In the genomic region with DNA sequence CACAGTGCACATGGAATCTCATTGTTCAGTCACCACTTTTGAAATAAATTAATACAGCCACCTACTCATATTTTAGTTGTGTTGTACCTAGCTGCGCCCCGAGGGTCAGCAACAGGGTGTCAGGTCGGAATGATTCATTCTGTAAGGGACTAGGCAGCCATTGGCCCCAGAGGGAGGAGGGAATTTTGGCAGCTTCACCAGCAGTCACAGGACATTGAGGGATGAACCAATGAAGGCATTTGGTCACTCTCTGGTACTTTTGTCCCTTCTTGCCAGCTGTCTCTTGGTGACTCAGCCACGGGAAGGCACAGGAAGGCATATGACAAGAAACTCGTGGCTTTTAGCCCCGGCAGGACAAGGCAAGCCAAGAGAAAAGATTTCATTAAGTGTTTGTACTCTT, we compare ENCODE assay signal across 9 mouse cellular contexts. TPM values are rescaled to one million over a fixed set of nuclear protein-coding genes. Genes with fewer than 3 reads are reported as not detected.
DNase-seq lines count a peak whose midpoint lies in the region; ATAC-seq and TF ChIP-seq lines count a peak whose summit lies in the region.
"Had no signal": no experiment of that assay in that cellular context is flagged by ENCODE, and none has a peak within 500 bp of the region (broad histone marks: within the 10 kb centered on the region; RNA-seq: fewer than 3 reads in every experiment).

No protein-coding gene starts in this region.

- DNase-seq in heart, adult 18-20 months = peak; percentile 44 to 60
- DNase-seq in heart, postnatal 14 days = no peak
- no peak for DNase-seq in frontal cortex, adult 2 months (ENCODE audit: extremely low spot score in 1 of 2, low spot score in 1 of 2)
- no peak for DNase-seq in spleen, postnatal 36 days (ENCODE audit: low spot score in 2 of 2)
- DNase-seq in layer of hippocampus, postnatal 36 days = no peak

- TF ChIP-seq CTCF in E14TG2a.4 (conservative IDR thresholded peaks at IDR 0.05; ENCODE audit: low read length) = no peak

- peaks cover 70% of the 10 kb centered on the region for H3K36me3 ChIP-seq in E14TG2a.4 (ENCODE audit: insufficient read depth, low read length)
- peaks cover 61% of the 10 kb centered on the region for H3K36me3 ChIP-seq in embryonic facial prominence, embryonic 12.5 days
- H3K36me3 ChIP-seq in limb, embryonic 13.5 days = peaks cover 63% of the 10 kb centered on the region

- H3K9ac ChIP-seq in embryonic facial prominence, embryonic 12.5 days = no peak overlapping the region
- no peak overlapping the region for H3K9ac ChIP-seq in limb, embryonic 13.5 days

- H3K4me3 ChIP-seq in E14TG2a.4 (replicated peaks; ENCODE audit: low read length) = peak overlapping the region; percentile 82
- H3K4me3 ChIP-seq in embryonic facial prominence, embryonic 12.5 days = no peak overlapping the region
- H3K4me3 ChIP-seq in limb, embryonic 13.5 days = no peak overlapping the region

- 87% methylated on average over 6 of the region's 6 CpGs for WGBS in embryonic facial prominence, embryonic 12.5 days
- 88% methylated on average over 6 of the region's 6 CpGs for WGBS in limb, embryonic 13.5 days

- intact Hi-C loops in heart, postnatal 14 days (cut with DNase I) = no loop called here

- H3K9me3 ChIP-seq in E14TG2a.4 (ENCODE audit: low read length) = no peaks in the 10 kb centered on the region
- H3K9me3 ChIP-seq in embryonic facial prominence, embryonic 12.5 days = no peaks in the 10 kb centered on the region
- H3K9me3 ChIP-seq in limb, embryonic 13.5 days = no peaks in the 10 kb centered on the region

- no peak for ATAC-seq in embryonic facial prominence, embryonic 12.5 days (ENCODE audit: insufficient number of reproducible peaks, insufficient read depth, low FRiP score, low TSS enrichment)
- ATAC-seq in limb, embryonic 13.5 days (ENCODE audit: low FRiP score, low read depth) = no peak

- peak overlapping the region; percentile 96 for H3K27ac ChIP-seq in embryonic facial prominence, embryonic 12.5 days
- peak overlapping the region; percentile 95; the same call in 1 of the 2 replicates for H3K27ac ChIP-seq in limb, embryonic 13.5 days

- H3K4me1 ChIP-seq in E14TG2a.4 (replicated peaks; ENCODE audit: low read depth, low read length) = peaks cover 79% of the 10 kb centered on the region
- peaks cover 15% of the 10 kb centered on the region for H3K4me1 ChIP-seq in embryonic facial prominence, embryonic 12.5 days
- peaks cover 14% of the 10 kb centered on the region for H3K4me1 ChIP-seq in limb, embryonic 13.5 days

- H3K27me3 ChIP-seq in E14TG2a.4 (ENCODE audit: insufficient read depth, low read length) = no peaks in the 10 kb centered on the region
- H3K27me3 ChIP-seq in embryonic facial prominence, embryonic 12.5 days = no peaks in the 10 kb centered on the region
- no peaks in the 10 kb centered on the region for H3K27me3 ChIP-seq in limb, embryonic 13.5 days

- no peak overlapping the region for H3K4me2 ChIP-seq in embryonic facial prominence, embryonic 12.5 days (replicated peaks)
- peak overlapping the region; percentile 65; the same call in 1 of the 2 replicates for H3K4me2 ChIP-seq in limb, embryonic 13.5 days (replicated peaks)

RNA-seq across cellular contexts. Expression of a gene that starts 1.4 kb away (rescaled TPM):
- total RNA-seq in heart, adult 18-20 months (2021) = 10 to 100 TPM; 12.3 to 15.6 TPM
- 10 to 100 TPM; 20.9 to 21.6 TPM for total RNA-seq in heart, postnatal 14 days (2021)
- polyA plus RNA-seq in embryonic facial prominence, embryonic 12.5 days (2016; fragmentation: Nextera tagmentation; extraction: Ambion mirVana) = 63.3 and 67.9 TPM in 2 replicates
- 59.3 and 66.8 TPM in 2 replicates for polyA plus RNA-seq in limb, embryonic 13.5 days (2015; fragmentation: Nextera tagmentation; extraction: Ambion mirVana)
- polyA plus RNA-seq in frontal cortex, adult 2 months (2012; rRNA removed) = 104 and 113 TPM in 2 replicates
- total RNA-seq in layer of hippocampus, postnatal 36 days (2021) = 10 to 100 TPM; 55.0 to 58.8 TPM

RNA-seq across cellular contexts. Expression of a gene that starts 2.2 kb away (rescaled TPM):
- 10 to 100 TPM in 1 of 2 experiments, 1 to 10 TPM in 1; 7.3 to 10.5 TPM for total RNA-seq in heart, adult 18-20 months (2021)
- total RNA-seq in heart, postnatal 14 days (2021) = 1 to 10 TPM; 5.6 to 7.5 TPM
- 8.0 and 8.5 TPM in 2 replicates for polyA plus RNA-seq in embryonic facial prominence, embryonic 12.5 days (2016; fragmentation: Nextera tagmentation; extraction: Ambion mirVana)
- polyA plus RNA-seq in limb, embryonic 13.5 days (2015; fragmentation: Nextera tagmentation; extraction: Ambion mirVana) = 12.0 and 14.8 TPM in 2 replicates
- 13.7 TPM in 2 replicates for polyA plus RNA-seq in frontal cortex, adult 2 months (2012; rRNA removed)
- total RNA-seq in layer of hippocampus, postnatal 36 days (2021) = 10 to 100 TPM; 11.9 to 13.5 TPM

RNA-seq across cellular contexts. Expression of a gene that starts 8.4 kb away (rescaled TPM):
- 100 to 1,000 TPM; 185 to 188 TPM for total RNA-seq in heart, adult 18-20 months (2021)
- 100 to 1,000 TPM; 236 to 287 TPM for total RNA-seq in heart, postnatal 14 days (2021)
- 561 and 632 TPM in 2 replicates for polyA plus RNA-seq in embryonic facial prominence, embryonic 12.5 days (2016; fragmentation: Nextera tagmentation; extraction: Ambion mirVana)
- 560 and 570 TPM in 2 replicates for polyA plus RNA-seq in limb, embryonic 13.5 days (2015; fragmentation: Nextera tagmentation; extraction: Ambion mirVana)
- 365 and 370 TPM in 2 replicates for polyA plus RNA-seq in frontal cortex, adult 2 months (2012; rRNA removed)
- total RNA-seq in layer of hippocampus, postnatal 36 days (2021) = 100 to 1,000 TPM; 352 to 354 TPM

RNA-seq across cellular contexts. Expression of a gene that starts 8.7 kb away (rescaled TPM):
- not detected for total RNA-seq in heart, adult 18-20 months (2021)
- total RNA-seq in heart, postnatal 14 days (2021) = not detected
- 0.36 TPM in 1 of 2 replicates, not detected in the other for polyA plus RNA-seq in embryonic facial prominence, embryonic 12.5 days (2016; fragmentation: Nextera tagmentation; extraction: Ambion mirVana)
- 0.57 and 0.69 TPM in 2 replicates for polyA plus RNA-seq in limb, embryonic 13.5 days (2015; fragmentation: Nextera tagmentation; extraction: Ambion mirVana)
- 0.34 TPM in 1 of 2 replicates, not detected in the other for polyA plus RNA-seq in frontal cortex, adult 2 months (2012; rRNA removed)
- total RNA-seq in layer of hippocampus, postnatal 36 days (2021) = not detected
- polyA plus RNA-seq: heart, embryonic 14.5 days had no signal

RNA-seq across cellular contexts. Expression of a gene that starts 18.1 kb away (rescaled TPM):
- 10 to 100 TPM; 27.3 to 35.1 TPM for total RNA-seq in heart, adult 18-20 months (2021)
- 10 to 100 TPM; 39.7 to 42.1 TPM for total RNA-seq in heart, postnatal 14 days (2021)
- polyA plus RNA-seq in embryonic facial prominence, embryonic 12.5 days (2016; fragmentation: Nextera tagmentation; extraction: Ambion mirVana) = 134 and 147 TPM in 2 replicates
- polyA plus RNA-seq in limb, embryonic 13.5 days (2015; fragmentation: Nextera tagmentation; extraction: Ambion mirVana) = 123 and 125 TPM in 2 replicates
- polyA plus RNA-seq in frontal cortex, adult 2 months (2012; rRNA removed) = 138 and 154 TPM in 2 replicates
- 100 to 1,000 TPM; 101 to 122 TPM for total RNA-seq in layer of hippocampus, postnatal 36 days (2021)

Comparison
In these comparisons a context has a peak if more than half of its experiments do, and no peak if none do; other contexts are left out.
1. DNase-seq: peak in heart, adult 18-20 months (2 of 2); none in heart, postnatal 14 days (0 of 2), frontal cortex, adult 2 months (0 of 2), spleen, postnatal 36 days (0 of 2) and layer of hippocampus, postnatal 36 days (0 of 2).